Mouse (Mus musculus) bone marrow macrophage, adult 2 months (primary cell): ENCODE measurements at regions not wholly inside any gene's neighbourhood (a gene's known extent, or its start where the extent isn't known, plus 50 kb on each side); places are given as distances from the start of the nearest gene placed in this dataset.

Source experiments
- CTCF ChIP-seq: IDR thresholded peaks from 2 replicates; pipeline ENCODE4 v1.5.1; 2012; ENCODE audit warnings: low read depth, mild to moderate bottlenecking, low read length, moderate library complexity
- POLR2A ChIP-seq: IDR thresholded peaks from 2 replicates; pipeline ENCODE4 v1.6.1; 2012; ENCODE audit warnings: mild to moderate bottlenecking, low read depth, low read length, borderline replicate concordance

- no peak for TF ChIP-seq POLR2A
- TF ChIP-seq CTCF, result no peak
Measured at GRCm38 (mm10) chr7:95734587-95734986, 436.5 kb upstream of the Tenm4 start.
